In genomic region chr3:60485987-60486712, GRCm38 (mm10) we compare ENCODE assay signal across 17 mouse cellular contexts. TPM values are rescaled to one million over a fixed set of nuclear protein-coding genes. Genes with fewer than 3 reads are reported as not detected.
A peak's percentile ranks its signal among the peaks of the same experiment; 100 is the strongest.
DNase-seq lines count a peak whose midpoint lies in the region; ATAC-seq and TF ChIP-seq lines count a peak whose summit lies in the region.
"Had no signal": no experiment of that assay in that cellular context is flagged by ENCODE, and none has a peak within 500 bp of the region (broad histone marks: within the 10 kb centered on the region; RNA-seq: fewer than 3 reads in every experiment).

No protein-coding gene starts in this region.

- TF ChIP-seq POLR2A in MEL (IDR thresholded peaks at IDR 0.05; ENCODE audit: control insufficient read depth in 1 of 2, insufficient read depth in 1 of 2, low read depth in 1 of 2, low read length in 2 of 2, poor library complexity in 1 of 2) = no peak

- ATAC-seq in intestine, embryonic 15.5 days = peak; percentile 87
- ATAC-seq in hindbrain, postnatal 0 days = no peak
- no peak for ATAC-seq in hindbrain, embryonic 13.5 days (ENCODE audit: low FRiP score)
- ATAC-seq: forebrain, embryonic 14.5 days; midbrain, embryonic 13.5 days had no signal

- no peak overlapping the region for H3K27ac ChIP-seq in MEL (ENCODE audit: control insufficient read depth, low read depth, low read length)
- no peak overlapping the region for H3K27ac ChIP-seq in intestine, embryonic 15.5 days
- no peak overlapping the region for H3K27ac ChIP-seq in hindbrain, postnatal 0 days
- no peak overlapping the region for H3K27ac ChIP-seq in hindbrain, embryonic 13.5 days
- H3K27ac ChIP-seq: heart, embryonic 13.5 days; midbrain, embryonic 13.5 days had no signal

- H3K4me3 ChIP-seq in MEL (ENCODE audit: control insufficient read depth in 1 of 2, insufficient read depth in 1 of 2, low read depth in 2 of 2, low read length in 2 of 2) = no peak overlapping the region
- H3K4me3 ChIP-seq in intestine, embryonic 15.5 days (replicated peaks) = no peak overlapping the region
- no peak overlapping the region for H3K4me3 ChIP-seq in hindbrain, postnatal 0 days (ENCODE audit: low read length)
- no peak overlapping the region for H3K4me3 ChIP-seq in hindbrain, embryonic 13.5 days
- H3K4me3 ChIP-seq: heart, embryonic 13.5 days; midbrain, embryonic 13.5 days had no signal

- TF ChIP-seq EP300 in MEL (IDR thresholded peaks at IDR 0.05; ENCODE audit: low read depth in 1 of 2, low read length in 2 of 2) = no peak

- TF ChIP-seq CTCF in MEL (IDR thresholded peaks at IDR 0.05 in 2 of 3, conservative IDR thresholded peaks at IDR 0.05 in 1 of 3; ENCODE audit: control insufficient read depth in 1 of 3, insufficient read depth in 1 of 3, low read depth in 2 of 3, low read length in 3 of 3, poor library complexity in 1 of 3, severe bottlenecking in 1 of 3) = no peak
- TF ChIP-seq CTCF in hindbrain, postnatal 0 days (IDR thresholded peaks at IDR 0.05; ENCODE audit: low read depth) = no peak

- no peaks in the 10 kb centered on the region for H3K27me3 ChIP-seq in MEL (ENCODE audit: control insufficient read depth in 1 of 2, insufficient read depth in 2 of 2, low read length in 2 of 2)
- H3K27me3 ChIP-seq in intestine, embryonic 15.5 days (replicated peaks) = no peaks in the 10 kb centered on the region
- no peaks in the 10 kb centered on the region for H3K27me3 ChIP-seq in hindbrain, postnatal 0 days (ENCODE audit: insufficient read depth, low read length)
- no peaks in the 10 kb centered on the region for H3K27me3 ChIP-seq in hindbrain, embryonic 13.5 days
- H3K27me3 ChIP-seq: heart, embryonic 13.5 days; midbrain, embryonic 13.5 days had no signal

- H3K4me2 ChIP-seq in intestine, embryonic 15.5 days (replicated peaks) = no peak overlapping the region
- H3K4me2 ChIP-seq in hindbrain, postnatal 0 days (ENCODE audit: low read depth, low read length) = no peak overlapping the region
- H3K4me2 ChIP-seq in hindbrain, embryonic 13.5 days = no peak overlapping the region
- H3K4me2 ChIP-seq: heart, embryonic 13.5 days; midbrain, embryonic 13.5 days had no signal

- peaks cover 22 to 52% of the 10 kb centered on the region in 2 experiments for H3K36me3 ChIP-seq in MEL (ENCODE audit: control insufficient read depth in 1 of 2, insufficient read depth in 2 of 2, low read length in 2 of 2)
- H3K36me3 ChIP-seq in intestine, embryonic 15.5 days = no peaks in the 10 kb centered on the region
- no peaks in the 10 kb centered on the region for H3K36me3 ChIP-seq in hindbrain, postnatal 0 days (ENCODE audit: insufficient read depth, low read length)
- H3K36me3 ChIP-seq in hindbrain, embryonic 13.5 days = no peaks in the 10 kb centered on the region
- H3K36me3 ChIP-seq: heart, embryonic 13.5 days; midbrain, embryonic 13.5 days had no signal

- peaks cover 12 to 30% of the 10 kb centered on the region in 2 experiments; a peak in 3 of 4 replicates for H3K4me1 ChIP-seq in MEL (ENCODE audit: control insufficient read depth in 1 of 2, insufficient read depth in 2 of 2, low read length in 2 of 2)
- H3K4me1 ChIP-seq in intestine, embryonic 15.5 days (replicated peaks) = 0 out of 2 replicates have a peak, but pooled peaks cover 3% of the 10 kb centered on the region
- no peaks in the 10 kb centered on the region for H3K4me1 ChIP-seq in hindbrain, postnatal 0 days (ENCODE audit: insufficient read depth, low read length)
- no peaks in the 10 kb centered on the region for H3K4me1 ChIP-seq in hindbrain, embryonic 13.5 days (replicated peaks)
- H3K4me1 ChIP-seq: midbrain, embryonic 13.5 days had no signal

- 92% methylated on average over 4 of the region's 4 CpGs for WGBS in intestine, embryonic 15.5 days
- WGBS in hindbrain, postnatal 0 days = 91% methylated on average over 4 of the region's 4 CpGs
- WGBS in hindbrain, embryonic 13.5 days = 88% methylated on average over 4 of the region's 4 CpGs

- DNase-seq in CD4-positive helper T cell, adult 2 months (ENCODE audit: low read depth, low spot score) = peak; percentile 69
- DNase-seq in MEL (ENCODE audit: low read depth, low spot score) = no peak
- peak; percentile 82 for DNase-seq in naive thymus-derived CD4-positive, alpha-beta T cell, adult 2 months (ENCODE audit: low read depth)
- DNase-seq in hindbrain, postnatal 0 days (ENCODE audit: low spot score) = no peak
- DNase-seq in kidney, postnatal 25 days = no peak
- DNase-seq in thymus, postnatal 4 days = no peak
- DNase-seq: cerebellum, adult 11 months; cerebellum, postnatal 25 days; heart, postnatal 4 days; lung, adult 18-20 months; right cerebral cortex, postnatal 14 days; thymus, postnatal 25 days had no signal

- TF ChIP-seq RAD21 in MEL (IDR thresholded peaks at IDR 0.05; ENCODE audit: low read depth, low read length) = no peak

- no peak overlapping the region for H3K9ac ChIP-seq in MEL (ENCODE audit: control insufficient read depth, low read depth, low read length, poor library complexity, severe bottlenecking)
- H3K9ac ChIP-seq in intestine, embryonic 15.5 days = no peak overlapping the region
- no peak overlapping the region for H3K9ac ChIP-seq in hindbrain, postnatal 0 days (replicated peaks; ENCODE audit: low read length)
- H3K9ac ChIP-seq in hindbrain, embryonic 13.5 days = no peak overlapping the region
- H3K9ac ChIP-seq: heart, embryonic 13.5 days; midbrain, embryonic 13.5 days had no signal

- H3K9me3 ChIP-seq in MEL (replicated peaks; ENCODE audit: insufficient read depth, low read length) = no peaks in the 10 kb centered on the region
- H3K9me3 ChIP-seq in intestine, embryonic 15.5 days = no peaks in the 10 kb centered on the region
- no peaks in the 10 kb centered on the region for H3K9me3 ChIP-seq in hindbrain, postnatal 0 days (ENCODE audit: low read length)
- no peaks in the 10 kb centered on the region for H3K9me3 ChIP-seq in hindbrain, embryonic 13.5 days
- H3K9me3 ChIP-seq: heart, embryonic 13.5 days; midbrain, embryonic 13.5 days had no signal

- H3K79me2 ChIP-seq in MEL (ENCODE audit: control insufficient read depth, insufficient read depth, low read length, poor library complexity) = peaks cover 61% of the 10 kb centered on the region

TF ChIP-seq in MEL, 35 proteins besides CTCF, POLR2A, EP300 and RAD21:
- TF ChIP-seq RCOR1 (IDR thresholded peaks at IDR 0.05; ENCODE audit: low read depth, low read length) (0 out of 2 replicates have a peak, but pooled peaks have one; percentile 21), MAFK (IDR thresholded peaks at IDR 0.05; ENCODE audit: borderline replicate concordance, low read depth, low read length) (no peak), POLR2AphosphoS5 (IDR thresholded peaks at IDR 0.05; ENCODE audit: borderline replicate concordance, low read depth, low read length) (no peak), SMC3 (IDR thresholded peaks at IDR 0.05; ENCODE audit: low read depth, low read length) (no peak)

RNA-seq across cellular contexts. Expression of gene Mbnl1, which starts 13.5 kb away (rescaled TPM):
- 323 and 341 TPM in 2 replicates for total RNA-seq in MEL (2012; rRNA removed)
- 100 to 1,000 TPM; 250 to 371 TPM for polyA plus RNA-seq in MEL (2012; ENCODE audit: insufficient read depth in 1 of 2, insufficient read length in 2 of 2, low read depth in 1 of 2, low replicate concordance in 2 of 2, missing spikeins in 1 of 2)
- 107 and 119 TPM in 2 replicates for polyA plus RNA-seq in intestine, embryonic 15.5 days (2015; fragmentation: Nextera tagmentation; extraction: Ambion mirVana)
- 71.4 and 90.8 TPM in 2 replicates for total RNA-seq in hindbrain, postnatal 0 days (2014; rRNA removed)
- 52.7 and 56.2 TPM in 2 replicates for polyA plus RNA-seq in hindbrain, postnatal 0 days (2015; fragmentation: Nextera tagmentation; extraction: Ambion mirVana)
- 46.9 and 49.9 TPM in 2 replicates for polyA plus RNA-seq in hindbrain, embryonic 13.5 days (2015; fragmentation: Nextera tagmentation; extraction: Ambion mirVana)

Comparison
In these comparisons a context has a peak if more than half of its experiments do, and no peak if none do; other contexts are left out.
1. DNase-seq: peak in CD4-positive helper T cell, adult 2 months (single experiment) and naive thymus-derived CD4-positive, alpha-beta T cell, adult 2 months (single experiment); none in MEL (single experiment), hindbrain, postnatal 0 days (single experiment), kidney, postnatal 25 days (0 of 2) and thymus, postnatal 4 days (single experiment).